Mouse (Mus musculus): ENCODE data around the gene Wdr90. TPM values are rescaled to one million over a fixed set of nuclear protein-coding genes. Genes with fewer than 3 reads are reported as not detected.
A peak's percentile ranks its signal among the peaks of the same experiment; 100 is the strongest.
"Not testable (repeated sequence)": the region's sequence is repeated elsewhere in the genome, so short reads cannot be mapped to it uniquely, and the experiment has no call there.

The Wdr90 gene
- polyA plus RNA-seq, 1 experiment from 2014 or later, result 27.7 TPM

GRCm38 (mm10) chr17:25877741-25878610 lies 16.7 kb upstream of the Wdr90 start:
- no peaks in the 10 kb centered on the region for H3K27me3 ChIP-seq
- no peak for DNase-seq (ENCODE audit: low read depth, low spot score)
- no peak for ATAC-seq
- CTCF ChIA-PET, result no interaction called here
- in situ Hi-C loops (cut with MboI; ENCODE audit: low pct_unique_long_range_greater_than_20kb), result no loop called here
- TF ChIP-seq CTCF (IDR thresholded peaks at IDR 0.05), result no peak
- POLR2A ChIA-PET, result interaction anchor here (1.4 kb wide), 1 partner anchor 10 kb away, joined by 8 read pairs; the partner anchor contains the start of gene Mcrip2

- ChIA-PET CTCF (no interaction called here), POLR2A (interaction anchor here (1.4 kb wide), 1 partner anchor 9 kb away, joined by 8 read pairs; the partner anchor contains the start of gene Mcrip2)
- no peak for DNase-seq (ENCODE audit: low read depth, low spot score)
- no peak for TF ChIP-seq CTCF (IDR thresholded peaks at IDR 0.05)
- H3K27me3 ChIP-seq, result no peaks in the 10 kb centered on the region
- in situ Hi-C loops (cut with MboI; ENCODE audit: low pct_unique_long_range_greater_than_20kb), result no loop called here
- no peak for ATAC-seq
Measured at GRCm38 (mm10) chr17:25877025-25877424, 15.7 kb upstream of the Wdr90 start.

GRCm38 (mm10) chr17:25876347-25876915 lies 15.1 kb upstream of the Wdr90 start:
- DNase-seq (ENCODE audit: low read depth, low spot score) (no peak), ATAC-seq (no peak)
- TF ChIP-seq CTCF (IDR thresholded peaks at IDR 0.05), result no peak
- ChIA-PET CTCF (no interaction called here), POLR2A (interaction anchor here (1.4 to 1.5 kb wide), 2 partner anchors 8 to 14 kb away, joined by 4 to 8 read pairs; partner anchors contain the start of gene Mcrip2)
- in situ Hi-C loops (cut with MboI; ENCODE audit: low pct_unique_long_range_greater_than_20kb), result no loop called here
- no peaks in the 10 kb centered on the region for H3K27me3 ChIP-seq

- DNase-seq (ENCODE audit: low read depth, low spot score) (no peak), ATAC-seq (peak; percentile 78)
- ChIA-PET POLR2A (interaction anchor here (0.9 to 1.7 kb wide), 5 partner anchors 13 to 47 kb away, joined by 3 to 5 read pairs (median 4); partner anchors contain the start of genes Jmjd8 and Wdr90), CTCF (interaction anchor here (1.1 kb wide), 1 partner anchor 13 kb away, joined by 4 read pairs; no protein-coding TSS in a partner anchor)
- H3K27me3 ChIP-seq, result no peaks in the 10 kb centered on the region
- in situ Hi-C loops (cut with MboI; ENCODE audit: low pct_unique_long_range_greater_than_20kb), result no loop called here
- no peak for TF ChIP-seq CTCF (IDR thresholded peaks at IDR 0.05)
Measured at GRCm38 (mm10) chr17:25875171-25876136, 14.2 kb upstream of the Wdr90 start.

- DNase-seq (ENCODE audit: low read depth, low spot score) (no peak), ATAC-seq (no peak)
- no peaks in the 10 kb centered on the region for H3K27me3 ChIP-seq
- ChIA-PET CTCF (interaction anchor here (1.1 kb wide), 1 partner anchor 12 kb away, joined by 4 read pairs; no protein-coding TSS in a partner anchor), POLR2A (interaction anchor here (0.8 to 1.7 kb wide), 6 partner anchors 10 to 46 kb away, joined by 3 to 4 read pairs (median 4); partner anchors contain the start of genes Jmjd8 and Wdr90)
- in situ Hi-C loops (cut with MboI; ENCODE audit: low pct_unique_long_range_greater_than_20kb), result no loop called here
- TF ChIP-seq CTCF (IDR thresholded peaks at IDR 0.05), result no peak
Measured at GRCm38 (mm10) chr17:25874721-25875170, 13.4 kb upstream of the Wdr90 start, which contains the start of gene Mettl26. TSS of gene Mettl26 (plus strand) at chr17:25875074.

- no peak for DNase-seq (ENCODE audit: low read depth, low spot score)
Measured at GRCm38 (mm10) chr17:25874148-25874720, 12.9 kb upstream of the Wdr90 start.

GRCm38 (mm10) chr17:25873405-25874147 lies 12.3 kb upstream of the Wdr90 start:
- ATAC-seq, result no peak
- ChIA-PET POLR2A (interaction anchor here (0.8 to 1.7 kb wide), 3 partner anchors 9 to 44 kb away, joined by 3 to 4 read pairs (median 3); no protein-coding TSS in a partner anchor), CTCF (no interaction called here)
- TF ChIP-seq CTCF (IDR thresholded peaks at IDR 0.05), result no peak
- H3K27me3 ChIP-seq, result no peaks in the 10 kb centered on the region
- in situ Hi-C loops (cut with MboI; ENCODE audit: low pct_unique_long_range_greater_than_20kb), result no loop called here
- DNase-seq (ENCODE audit: low read depth, low spot score), result no peak

More at GRCm38 (mm10) chr17:25874148-25874720, 12.9 kb upstream of the Wdr90 start:
- ChIA-PET POLR2A (interaction anchor here (0.8 to 1.7 kb wide), 4 partner anchors 10 to 46 kb away, joined by 3 to 4 read pairs (median 3); partner anchors contain the start of gene Jmjd8), CTCF (no interaction called here)
- H3K27me3 ChIP-seq, result no peaks in the 10 kb centered on the region
- ATAC-seq, result no peak
- TF ChIP-seq CTCF (IDR thresholded peaks at IDR 0.05), result no peak
- in situ Hi-C loops (cut with MboI; ENCODE audit: low pct_unique_long_range_greater_than_20kb), result no loop called here

- in situ Hi-C loops (cut with MboI; ENCODE audit: low pct_unique_long_range_greater_than_20kb), result no loop called here
Measured at GRCm38 (mm10) chr17:25872676-25873075, 11.4 kb upstream of the Wdr90 start.

GRCm38 (mm10) chr17:25871566-25871965 lies 10.3 kb upstream of the Wdr90 start:
- POLR2A ChIA-PET; H3K27me3 ChIP-seq; in situ Hi-C loops (cut with MboI; ENCODE audit: low pct_unique_long_range_greater_than_20kb); DNase-seq (ENCODE audit: low read depth, low spot score); ATAC-seq: not testable (repeated sequence)
- CTCF ChIA-PET, result interaction anchor here (0.7 kb wide), 1 partner anchor 10 kb away, joined by 3 read pairs; the partner anchor contains the start of gene Wdr90

More at GRCm38 (mm10) chr17:25872676-25873075, 11.4 kb upstream of the Wdr90 start:
- CTCF ChIA-PET, result no interaction called here
- H3K27me3 ChIP-seq, result no peaks in the 10 kb centered on the region
- POLR2A ChIA-PET, result no interaction called here
- DNase-seq (ENCODE audit: low read depth, low spot score), result no peak
- no peak for TF ChIP-seq CTCF (IDR thresholded peaks at IDR 0.05)
- ATAC-seq, result no peak

Measured in Patski (cell line).